Mouse (Mus musculus) kidney, adult 2 months (tissue): ENCODE results near the gene Setd1b.

Source experiments
- CTCF ChIP-seq: fragments of 200-500 bp; conservative IDR thresholded peaks from 2 replicates; pipeline ENCODE4 v1.5.1; 2011; ENCODE audit warnings: low read depth, mild to moderate bottlenecking, control low read depth, low read length, moderate library complexity, mixed read lengths; ENCODE audit not compliant: insufficient read depth, insufficient read length
- POLR2A ChIP-seq: fragments of 200-500 bp; IDR thresholded peaks from one replicate; pipeline ENCODE4 v1.6.1; 2011; ENCODE audit warnings: low read depth, low read length, control low read depth

- TF ChIP-seq POLR2A = no peak
- peak; percentile 83 for TF ChIP-seq CTCF
Observed at GRCm38 (mm10) chr5:123132308-123133071, 9.5 kb upstream of the Setd1b start, which contains the start of gene Rhof.
